In the genomic region with DNA sequence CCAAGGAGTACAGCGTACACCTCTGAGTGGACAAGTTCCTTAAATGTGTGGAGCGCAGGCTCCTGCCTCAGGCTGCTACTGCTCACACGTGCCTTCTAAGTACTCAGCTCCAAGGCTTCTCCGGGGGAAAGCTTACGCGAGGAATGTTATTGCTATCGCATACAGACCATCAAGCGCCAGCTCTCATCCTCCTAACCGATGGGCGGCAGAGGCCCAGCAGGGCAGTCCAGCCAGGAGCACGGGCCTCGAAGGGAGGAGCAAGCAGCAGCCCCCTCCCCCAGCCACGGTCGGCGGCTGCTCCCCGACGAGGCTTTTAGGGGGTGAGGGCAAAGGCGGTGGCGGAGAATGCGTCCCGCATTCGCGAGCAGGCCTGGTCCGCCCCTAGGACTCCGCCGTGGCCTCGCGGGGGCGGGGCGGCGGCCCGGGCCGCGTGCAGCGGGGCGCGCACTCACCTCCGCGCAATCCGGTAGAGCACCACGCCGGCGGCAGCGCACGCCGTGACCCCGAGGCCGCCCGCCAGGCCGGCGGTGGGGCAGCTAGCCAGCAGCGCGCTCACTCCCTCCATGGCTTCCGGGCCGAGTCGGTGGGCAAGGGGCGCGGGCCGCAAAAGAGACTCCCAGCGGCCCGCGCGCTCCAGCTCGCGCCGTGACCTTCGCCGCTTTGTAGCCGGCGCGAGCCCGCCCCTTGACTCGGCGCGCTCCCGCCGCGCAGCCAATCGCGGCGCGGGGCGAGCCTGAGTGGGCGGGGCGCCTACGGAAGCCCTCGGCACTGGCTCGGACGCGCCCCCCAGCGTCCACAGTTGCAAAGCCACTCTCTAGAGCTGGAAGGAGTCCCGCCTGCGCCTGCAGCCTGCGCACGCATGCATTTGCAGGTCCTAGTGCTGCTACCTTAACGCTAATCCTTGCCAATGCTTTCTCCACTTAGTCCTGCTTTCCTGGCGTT, we compare ENCODE assay signal across 7 mouse cellular contexts. TPM values are rescaled to one million over a fixed set of nuclear protein-coding genes. Genes with fewer than 3 reads are reported as not detected.
DNase-seq lines count a peak whose midpoint lies in the region; ATAC-seq and TF ChIP-seq lines count a peak whose summit lies in the region.

A gene (minus strand): TSS at position 662 of the 942 bp plus-strand sequence.

- peak within 1 kb of the TSS; percentile 86 for H3K27ac ChIP-seq in embryonic facial prominence, embryonic 12.5 days
- peak within 1 kb of the TSS; percentile 11; the same call in 1 of the 2 replicates for H3K27ac ChIP-seq in kidney, adult 2 months (ENCODE audit: insufficient read depth, low read depth, low read length)
- peak within 1 kb of the TSS; percentile 89 for H3K27ac ChIP-seq in limb, embryonic 12.5 days
- peak within 1 kb of the TSS; percentile 85 for H3K27ac ChIP-seq in midbrain, embryonic 15.5 days
- no peak within 1 kb of the TSS for H3K27ac ChIP-seq in spleen, adult 2 months (ENCODE audit: insufficient read depth, low read length)

- peak; percentile 96 for DNase-seq in adrenal gland, postnatal 25 days
- peak; percentile 95 to 96 for DNase-seq in heart, adult 18-20 months
- DNase-seq in kidney, adult 2 months = peak; percentile 97
- DNase-seq in spleen, adult 2 months (ENCODE audit: low read depth in 1 of 2, low spot score in 2 of 2) = peak; percentile 80 to 93

- peak; percentile 80 for ATAC-seq in embryonic facial prominence, embryonic 12.5 days (ENCODE audit: insufficient number of reproducible peaks, insufficient read depth, low FRiP score, low TSS enrichment)
- peak; percentile 83 for ATAC-seq in limb, embryonic 12.5 days (ENCODE audit: insufficient number of reproducible peaks, insufficient read depth, low FRiP score, low TSS enrichment, low read depth)
- ATAC-seq in midbrain, embryonic 15.5 days (replicated peaks) = peak; percentile 93

- no peak for TF ChIP-seq POLR2A in kidney, adult 2 months (IDR thresholded peaks at IDR 0.05; ENCODE audit: low read depth, low read length)
- TF ChIP-seq POLR2A in spleen, adult 2 months (IDR thresholded peaks at IDR 0.05; ENCODE audit: low read depth, low read length) = no peak

- peak within 1 kb of the TSS; percentile 91 for H3K4me3 ChIP-seq in embryonic facial prominence, embryonic 12.5 days
- H3K4me3 ChIP-seq in kidney, adult 2 months (ENCODE audit: insufficient read depth, low read depth, low read length) = peak within 1 kb of the TSS; percentile 89
- peak within 1 kb of the TSS; percentile 91 for H3K4me3 ChIP-seq in limb, embryonic 12.5 days (replicated peaks)
- peak within 1 kb of the TSS; percentile 91 for H3K4me3 ChIP-seq in midbrain, embryonic 15.5 days
- peak within 1 kb of the TSS; percentile 83 for H3K4me3 ChIP-seq in spleen, adult 2 months (ENCODE audit: extremely low read depth, insufficient read depth, insufficient read length)

- H3K4me1 ChIP-seq in embryonic facial prominence, embryonic 12.5 days = peaks cover 46% of the 10 kb centered on the region
- peaks cover 9% of the 10 kb centered on the region for H3K4me1 ChIP-seq in kidney, adult 2 months (ENCODE audit: control insufficient read depth, insufficient read depth, low read length)
- peaks cover 45% of the 10 kb centered on the region for H3K4me1 ChIP-seq in limb, embryonic 12.5 days (replicated peaks)
- H3K4me1 ChIP-seq in midbrain, embryonic 15.5 days = peaks cover 51% of the 10 kb centered on the region
- H3K4me1 ChIP-seq in spleen, adult 2 months (ENCODE audit: control insufficient read depth, insufficient read depth, insufficient read length) = peaks cover 7% of the 10 kb centered on the region; the same call in 1 of the 2 replicates

- H3K36me3 ChIP-seq in embryonic facial prominence, embryonic 12.5 days = peaks cover 8% of the 10 kb centered on the region; the same call in 1 of the 2 replicates
- H3K36me3 ChIP-seq in kidney, adult 2 months (ENCODE audit: control insufficient read depth, insufficient read depth, low read length) = no peaks in the 10 kb centered on the region
- peaks cover 14% of the 10 kb centered on the region for H3K36me3 ChIP-seq in limb, embryonic 12.5 days
- H3K36me3 ChIP-seq in midbrain, embryonic 15.5 days (replicated peaks) = peaks cover 6% of the 10 kb centered on the region; the same call in 1 of the 2 replicates
- no peaks in the 10 kb centered on the region for H3K36me3 ChIP-seq in spleen, adult 2 months (ENCODE audit: control insufficient read depth, insufficient read depth, low read length)

- peak within 1 kb of the TSS; percentile 89 for H3K9ac ChIP-seq in embryonic facial prominence, embryonic 12.5 days
- H3K9ac ChIP-seq in limb, embryonic 12.5 days (replicated peaks) = peak within 1 kb of the TSS; percentile 89
- H3K9ac ChIP-seq in midbrain, embryonic 15.5 days = peak within 1 kb of the TSS; percentile 86

- peak; percentile 84 for TF ChIP-seq CTCF in kidney, adult 2 months (conservative IDR thresholded peaks at IDR 0.05; ENCODE audit: insufficient read depth, insufficient read length, low read depth, low read length)
- TF ChIP-seq CTCF in spleen, adult 2 months (IDR thresholded peaks at IDR 0.05; ENCODE audit: extremely low read depth, insufficient read depth, insufficient read length, insufficient replicate concordance) = peak; percentile 81

- H3K27me3 ChIP-seq in embryonic facial prominence, embryonic 12.5 days = no peaks in the 10 kb centered on the region
- H3K27me3 ChIP-seq in kidney, adult 2 months (replicated peaks; ENCODE audit: control insufficient read depth, insufficient read depth, low read length) = no peaks in the 10 kb centered on the region
- H3K27me3 ChIP-seq in limb, embryonic 12.5 days = no peaks in the 10 kb centered on the region
- H3K27me3 ChIP-seq in midbrain, embryonic 15.5 days (replicated peaks) = no peaks in the 10 kb centered on the region
- no peaks in the 10 kb centered on the region for H3K27me3 ChIP-seq in spleen, adult 2 months (ENCODE audit: control insufficient read depth, insufficient read depth, low read length)

- 1% methylated on average over 94 of the region's 97 CpGs for whole genome bisulfite sequencing in embryonic facial prominence, embryonic 12.5 days
- WGBS in kidney, adult 2 months = under 1% methylated on average over 96 of the region's 97 CpGs
- under 1% methylated on average over 96 of the region's 97 CpGs for WGBS in limb, embryonic 12.5 days
- under 1% methylated on average over 79 of the region's 97 CpGs for WGBS in midbrain, embryonic 15.5 days
- WGBS in spleen, adult 2 months = under 1% methylated on average over 95 of the region's 97 CpGs

- no peaks in the 10 kb centered on the region for H3K9me3 ChIP-seq in embryonic facial prominence, embryonic 12.5 days
- no peaks in the 10 kb centered on the region for H3K9me3 ChIP-seq in limb, embryonic 12.5 days
- no peaks in the 10 kb centered on the region for H3K9me3 ChIP-seq in midbrain, embryonic 15.5 days

- H3K4me2 ChIP-seq in embryonic facial prominence, embryonic 12.5 days (replicated peaks) = peak within 1 kb of the TSS; percentile 96
- H3K4me2 ChIP-seq in limb, embryonic 12.5 days = peak within 1 kb of the TSS; percentile 97
- peak within 1 kb of the TSS; percentile 91 for H3K4me2 ChIP-seq in midbrain, embryonic 15.5 days

RNA-seq across cellular contexts. Expression of the gene that starts here (rescaled TPM):
- 34.1 and 36.1 TPM in 2 replicates for total RNA-seq in adrenal gland, postnatal 25 days (2021)
- 38.1 and 39.0 TPM in 2 replicates for polyA plus RNA-seq in embryonic facial prominence, embryonic 12.5 days (2016; fragmentation: Nextera tagmentation; extraction: Ambion mirVana)
- total RNA-seq in heart, adult 18-20 months (2021) = 10 to 100 TPM; 85.2 to 90.5 TPM
- 34.2 and 37.5 TPM in 2 replicates for polyA plus RNA-seq in kidney, adult 2 months (2012; rRNA removed)
- polyA plus RNA-seq in limb, embryonic 12.5 days (2016; fragmentation: Nextera tagmentation; extraction: Ambion mirVana) = 37.9 and 38.4 TPM in 2 replicates
- polyA plus RNA-seq in midbrain, embryonic 15.5 days (2015; fragmentation: Nextera tagmentation; extraction: Ambion mirVana) = 51.1 and 51.4 TPM in 2 replicates
- 24.3 and 30.7 TPM in 2 replicates for polyA plus RNA-seq in spleen, adult 2 months (2012; rRNA removed)
